Mouse (Mus musculus): Measurements from ENCODE around the gene Prkci.
A peak's percentile ranks its signal among the peaks of the same experiment; 100 is the strongest.

Prkci gene

GRCm38 (mm10) chr3:31088789-31089775 lies 93.5 kb downstream of the Prkci start:
- DNase-seq: no peak

- no peak for DNase-seq
Observed at GRCm38 (mm10) chr3:31089956-31090355, 94.4 kb downstream of the Prkci start.

DNA sequence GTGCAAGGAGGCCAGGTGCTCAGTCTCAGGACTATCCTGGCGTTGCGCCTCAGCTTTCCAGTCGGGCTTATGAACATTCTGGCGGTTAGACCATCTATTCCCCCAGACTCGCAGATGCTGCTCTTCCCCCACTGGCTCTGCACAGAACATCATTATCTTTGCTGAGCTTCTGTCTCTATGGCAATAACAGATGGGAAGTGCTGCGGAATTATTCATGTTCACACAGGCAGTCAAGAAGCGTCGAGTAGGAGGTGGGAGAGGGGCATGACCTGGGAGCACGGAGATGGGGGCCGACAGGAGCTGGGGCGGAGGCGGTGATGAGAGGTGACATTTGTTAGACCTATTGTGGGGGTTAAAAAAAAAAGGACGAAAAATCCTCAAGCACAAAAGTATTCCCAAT lies 97.6 kb downstream of the Prkci start:
- DNase-seq: peak; percentile 37

- DNase-seq: peak; percentile 81
Observed at GRCm38 (mm10) chr3:31093627-31094351, 98.2 kb downstream of the Prkci start.

- DNase-seq: peak; percentile 98
Observed at GRCm38 (mm10) chr3:31094531-31095178, 99.1 kb downstream of the Prkci start, which contains the start of gene Skil. Gene Skil, plus strand, starts transcription at chr3:31095058.

DNA sequence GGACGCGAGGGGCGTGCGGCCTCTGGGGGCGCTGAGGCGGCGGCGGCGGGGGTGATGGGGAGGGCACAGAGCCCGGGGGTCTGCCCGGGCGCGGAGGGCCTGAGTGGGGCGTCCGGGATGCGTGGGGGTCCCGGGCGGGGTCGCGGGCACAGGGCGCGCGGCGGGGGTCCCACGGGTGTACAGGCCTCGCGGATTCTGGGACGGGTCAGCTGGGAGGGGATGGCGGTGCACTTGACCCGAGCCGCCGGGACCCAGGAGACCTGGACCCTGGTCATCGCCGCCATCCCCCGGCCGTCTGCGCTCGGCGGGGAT lies 99.6 kb downstream of the Prkci start:
- DNase-seq: no peak

DNA sequence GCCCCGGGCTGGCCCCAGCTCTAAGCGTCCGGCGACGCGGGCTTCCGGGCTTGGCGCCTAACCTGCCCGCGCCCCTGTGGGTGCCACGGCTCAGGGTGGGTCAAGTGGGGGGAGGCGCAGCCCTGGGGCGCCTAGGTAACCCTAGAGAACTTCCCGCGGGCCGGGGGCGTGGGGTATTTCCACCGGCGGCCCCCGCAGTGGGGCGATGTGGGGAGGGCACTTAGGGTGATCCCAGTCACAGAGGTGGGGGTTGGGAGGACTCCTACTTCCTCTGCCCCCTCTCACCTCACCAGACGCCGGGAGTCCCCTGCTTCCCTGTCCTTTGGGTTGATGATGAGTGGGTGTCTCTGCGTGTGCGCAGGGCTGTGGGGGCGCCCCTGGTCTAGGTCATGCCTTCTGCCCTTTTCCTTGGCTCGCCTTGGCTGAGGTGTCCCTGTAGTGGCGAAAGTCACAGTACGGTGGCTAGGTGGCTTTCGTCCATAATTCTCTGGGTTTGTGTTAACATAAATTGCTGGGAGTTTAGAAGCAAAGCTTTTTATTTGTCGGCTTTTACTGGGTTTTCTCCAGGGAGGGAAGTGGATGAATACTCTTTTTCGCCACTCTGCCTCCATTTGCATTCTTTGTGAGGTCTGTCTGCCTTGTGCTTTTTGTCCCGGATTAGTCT lies 100.1 kb downstream of the Prkci start:
- peak; percentile 69 for DNase-seq

DNA sequence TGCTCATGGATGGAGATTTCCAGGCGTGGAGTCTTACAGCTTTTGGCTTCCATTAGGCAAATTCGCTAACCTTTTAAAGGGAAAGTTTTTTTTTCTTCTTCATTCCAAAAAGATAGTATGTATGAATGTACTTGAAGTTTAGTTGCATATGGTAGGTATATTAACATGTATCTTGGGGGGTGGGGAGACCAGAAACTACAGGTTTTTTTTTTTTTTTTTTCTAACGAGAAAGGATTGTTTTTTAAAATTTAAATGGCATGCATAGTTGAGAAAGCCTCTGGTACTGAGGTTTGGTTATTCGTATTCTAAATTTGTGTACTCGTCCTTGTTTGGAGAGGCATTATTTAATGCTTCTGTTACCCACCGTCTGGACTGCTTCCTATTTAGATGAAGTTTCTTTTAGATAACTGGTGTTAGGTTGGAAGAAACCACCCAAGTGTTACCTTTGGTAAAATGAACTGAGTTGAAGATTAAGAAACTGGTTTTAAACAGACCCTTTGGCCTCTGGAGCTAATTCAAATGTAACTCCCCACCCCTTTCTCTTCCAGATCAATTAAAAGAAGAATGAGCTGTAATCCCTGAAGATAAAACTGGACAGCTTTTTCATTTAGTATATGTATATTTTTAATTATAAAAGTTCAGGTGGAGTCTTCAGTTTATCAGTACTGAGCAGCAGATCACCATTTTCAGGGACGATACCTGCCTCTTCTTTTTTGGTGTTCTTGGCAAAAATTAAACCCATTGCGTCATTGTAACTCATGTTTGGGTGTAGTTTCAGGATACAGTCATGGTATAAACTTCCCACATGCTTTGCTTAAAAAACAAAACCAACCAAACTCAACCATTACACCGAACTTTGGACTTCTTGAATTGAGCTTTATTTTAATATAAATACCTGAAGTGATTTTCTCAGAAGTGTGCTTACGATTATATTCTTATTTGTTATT lies 100.9 kb downstream of the Prkci start:
- no peak for DNase-seq

GRCm38 (mm10) chr3:31097102-31097720 lies 101.7 kb downstream of the Prkci start:
- DNase-seq: peak; percentile 11

- no peak for DNase-seq
Observed at GRCm38 (mm10) chr3:31097976-31098375, 102.4 kb downstream of the Prkci start.

DNA sequence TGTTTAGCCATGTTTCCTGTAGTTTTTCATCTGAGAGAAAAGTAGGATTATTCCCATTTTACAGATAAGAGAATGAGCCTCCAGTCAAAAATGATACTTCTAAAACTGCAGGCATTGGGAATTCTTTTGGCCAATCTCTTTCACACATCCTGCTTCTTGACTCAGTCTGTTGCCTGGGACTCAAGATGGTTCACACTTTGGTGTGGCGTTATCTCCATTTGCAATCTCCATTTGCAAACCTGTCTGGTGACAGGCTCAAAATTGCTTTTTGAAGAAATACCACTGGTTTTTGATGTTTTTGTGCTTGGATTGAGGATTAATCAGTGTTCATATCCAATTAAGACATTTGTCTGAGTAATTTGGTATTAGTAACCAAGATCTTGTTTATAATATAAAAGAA lies 103.0 kb downstream of the Prkci start:
- no peak for DNase-seq

DNA sequence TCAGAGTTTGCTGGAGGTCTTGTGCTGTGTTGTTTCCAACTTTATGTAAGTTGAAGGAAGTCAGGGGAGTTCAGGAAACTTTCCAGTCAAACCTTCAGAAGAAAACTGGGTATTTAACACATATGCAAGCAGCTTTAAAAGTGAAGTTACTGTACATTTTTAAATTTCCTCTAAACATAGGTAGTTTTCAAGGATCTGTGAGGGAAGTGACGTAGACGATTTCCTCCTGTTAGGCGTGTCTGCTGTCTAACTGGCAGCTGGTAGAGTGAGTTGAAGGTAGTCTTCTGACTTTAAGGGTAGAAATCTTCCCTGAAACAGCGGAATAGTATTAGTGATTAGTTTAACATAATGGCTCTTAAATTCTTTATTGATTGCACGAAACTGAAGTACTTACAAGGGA lies 104.5 kb downstream of the Prkci start:
- peak; percentile 2 for DNase-seq

- no peak for DNase-seq
Observed at GRCm38 (mm10) chr3:31100802-31101201, 105.3 kb downstream of the Prkci start.

Data from kidney, postnatal 10 days (tissue).